Mouse (Mus musculus): Measurements from ENCODE around the gene Cr1l.
A peak's percentile ranks its signal among the peaks of the same experiment; 100 is the strongest.

Gene Cr1l

DNA sequence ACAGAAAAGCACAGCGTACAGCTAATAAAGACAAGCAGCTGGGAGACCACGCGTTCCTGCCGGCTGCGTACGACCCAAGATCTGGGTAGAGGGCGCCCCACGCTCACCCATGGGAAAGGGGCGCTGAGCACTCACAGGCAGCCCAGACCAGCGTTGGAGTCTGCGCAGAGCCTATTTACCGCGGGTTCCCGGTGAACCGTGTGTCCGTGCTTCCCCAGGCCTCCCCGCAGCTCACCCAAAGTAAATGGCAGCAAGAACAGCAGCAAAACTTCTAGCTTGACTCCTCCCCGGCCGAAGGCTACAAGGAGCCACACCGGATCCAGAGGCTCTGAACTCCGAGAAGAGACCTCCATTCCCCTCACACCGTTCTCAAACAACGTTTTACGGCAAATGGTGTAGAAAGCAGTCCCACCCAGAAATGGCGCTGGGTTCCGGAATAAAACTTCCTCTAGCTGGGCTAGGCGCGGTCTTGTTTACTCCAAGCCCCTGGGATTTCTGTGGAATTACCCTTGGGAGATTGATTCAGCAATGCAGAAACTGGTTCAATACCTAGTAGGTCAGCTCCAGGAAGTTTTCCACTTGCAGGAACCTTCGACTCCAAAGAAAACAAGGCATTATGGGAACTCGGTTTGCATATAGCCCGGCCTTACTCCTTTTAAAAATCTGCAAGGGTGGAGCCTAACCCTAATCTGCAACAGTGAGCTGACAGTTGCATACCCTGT is at the start of gene Cr1l:
Cr1l (minus strand) TSS at position 634 of the 722 bp plus-strand sequence.
- peak; percentile 90 for DNase-seq (ENCODE audit: low read depth, low spot score)

GRCm38 (mm10) chr1:195175980-195176931 is 44.9 kb upstream of the Cr1l start, which contains the start of gene Cr2:
Gene Cr2 (minus strand): TSS chr1:195176716.
- peak; percentile 82 for DNase-seq (ENCODE audit: low read depth, low spot score)

- no peak for DNase-seq (ENCODE audit: low read depth, low spot score)
These were observed 33.8 kb upstream of the Cr1l start for GRCm38 (mm10) chr1:195164996-195165755.

DNA sequence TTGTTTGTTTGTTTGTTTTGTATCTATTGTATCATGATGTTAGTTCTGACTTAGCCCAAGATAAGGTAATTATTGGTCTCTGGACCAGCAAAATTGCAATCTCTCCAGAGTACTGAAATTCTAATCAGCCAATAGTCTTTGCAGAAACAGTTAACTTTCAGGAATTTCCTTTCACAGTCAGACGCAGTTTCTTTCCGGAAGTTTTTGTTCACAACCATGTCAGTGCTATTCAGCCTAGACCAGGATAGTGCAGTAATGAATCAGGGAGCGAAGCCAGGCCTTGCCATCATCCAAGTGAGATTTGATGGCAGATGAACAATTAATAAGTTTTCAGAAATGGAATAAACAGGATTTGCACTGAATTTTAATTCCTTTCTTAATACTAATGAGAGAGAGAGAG is 684 bp upstream of the Cr1l start:
- peak; percentile 4 for DNase-seq (ENCODE audit: low read depth, low spot score)

DNA sequence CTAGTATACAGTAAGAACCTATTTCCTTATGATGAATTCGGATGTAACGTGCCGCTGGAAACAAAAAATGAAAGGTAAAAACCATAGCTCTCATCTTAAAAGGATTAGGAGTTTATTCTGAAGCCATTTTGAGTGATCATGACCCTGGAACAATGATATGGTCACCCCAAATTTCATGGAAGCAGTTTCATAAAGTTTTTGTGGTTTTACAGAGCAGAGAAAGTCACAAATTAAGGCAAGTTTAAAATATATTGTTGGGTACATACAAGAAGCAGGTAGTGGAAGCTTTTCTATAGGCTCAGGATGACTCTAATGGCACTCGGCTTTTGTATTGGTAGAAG is 259 bp upstream of the Cr1l start:
- DNase-seq (ENCODE audit: low read depth, low spot score): no peak

GRCm38 (mm10) chr1:195130479-195130878 is 907 bp downstream of the Cr1l start:
- no peak for DNase-seq (ENCODE audit: low read depth, low spot score)

GRCm38 (mm10) chr1:195129867-195130266 is 1.5 kb downstream of the Cr1l start:
- DNase-seq (ENCODE audit: low read depth, low spot score): no peak

GRCm38 (mm10) chr1:195114414-195114813 is 17.0 kb downstream of the Cr1l start:
- DNase-seq (ENCODE audit: low read depth, low spot score): no peak

DNA sequence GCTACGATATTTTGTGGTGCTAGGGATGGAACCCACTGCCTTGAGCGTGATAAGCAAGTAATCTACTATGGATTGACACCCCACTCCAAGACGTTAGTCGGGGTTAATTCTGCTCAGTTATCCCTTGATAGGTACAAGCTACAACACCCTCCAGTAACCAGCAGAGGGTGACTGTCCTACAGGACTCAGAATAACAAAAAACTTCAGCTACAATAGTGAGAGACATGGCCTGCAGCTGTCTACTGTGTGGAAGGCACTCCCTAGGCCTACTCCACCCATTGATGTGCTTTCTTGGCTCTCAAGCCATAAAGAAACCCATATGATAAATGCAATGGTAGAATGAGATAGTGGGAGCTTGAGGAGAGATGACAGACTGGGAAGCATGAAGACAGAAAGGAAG is 17.8 kb downstream of the Cr1l start:
- peak; percentile 17 for DNase-seq (ENCODE audit: low read depth, low spot score)

DNA sequence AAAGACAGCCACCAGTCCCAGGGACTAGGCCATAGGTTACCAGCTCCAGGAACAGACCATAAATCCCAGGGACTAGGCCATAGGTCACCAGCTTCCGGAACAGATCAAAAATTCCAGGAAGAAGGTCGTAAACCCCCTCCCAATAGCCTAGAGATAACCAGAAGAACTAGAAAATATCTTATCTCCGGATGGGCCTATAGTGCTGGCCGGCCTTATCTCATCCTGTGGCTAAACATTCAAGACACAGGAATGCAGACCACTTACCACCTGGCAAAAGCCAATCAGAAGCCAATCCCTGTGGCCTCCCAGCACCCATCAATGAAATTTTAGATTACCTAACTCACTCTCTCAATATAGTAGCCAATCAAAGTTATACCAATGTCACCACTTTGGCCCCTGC is 30.7 kb downstream of the Cr1l start:
- DNase-seq (ENCODE audit: low read depth, low spot score): no peak

- DNase-seq (ENCODE audit: low read depth, low spot score): no peak
These were observed 33.4 kb downstream of the Cr1l start for GRCm38 (mm10) chr1:195098004-195098403.

DNA sequence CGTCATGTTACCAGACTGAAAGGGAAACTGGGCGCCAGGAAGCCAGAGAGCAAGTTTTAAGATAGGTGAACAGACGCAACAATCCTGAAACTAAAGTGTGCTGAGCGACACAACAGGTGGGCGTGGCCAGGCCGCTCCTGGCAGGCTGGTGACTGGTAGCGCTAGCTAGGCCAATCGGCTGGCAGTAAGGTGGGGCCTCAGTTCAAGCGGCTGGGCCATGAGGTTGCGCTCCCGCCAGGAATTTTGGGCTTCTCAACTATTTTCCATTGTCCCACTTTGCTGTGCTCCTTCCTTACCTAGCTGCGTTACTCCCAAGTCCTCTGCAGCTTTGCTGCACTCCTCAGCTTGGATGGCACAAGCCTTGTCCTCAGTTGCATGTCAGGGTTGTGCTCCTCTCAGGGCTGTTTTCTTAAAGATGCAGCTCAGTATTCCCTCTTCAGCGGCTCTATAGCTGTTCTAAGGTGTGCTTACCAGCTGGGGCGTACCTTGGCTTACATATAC is 39.1 kb downstream of the Cr1l start, which contains the start of gene Cd46:
Cd46 (minus strand) TSS at position 30 of the 501 bp plus-strand sequence.
- DNase-seq (ENCODE audit: low read depth, low spot score): peak; percentile 88

- DNase-seq (ENCODE audit: low read depth, low spot score): no peak
These were observed 39.6 kb downstream of the Cr1l start for GRCm38 (mm10) chr1:195091699-195092219.

DNA sequence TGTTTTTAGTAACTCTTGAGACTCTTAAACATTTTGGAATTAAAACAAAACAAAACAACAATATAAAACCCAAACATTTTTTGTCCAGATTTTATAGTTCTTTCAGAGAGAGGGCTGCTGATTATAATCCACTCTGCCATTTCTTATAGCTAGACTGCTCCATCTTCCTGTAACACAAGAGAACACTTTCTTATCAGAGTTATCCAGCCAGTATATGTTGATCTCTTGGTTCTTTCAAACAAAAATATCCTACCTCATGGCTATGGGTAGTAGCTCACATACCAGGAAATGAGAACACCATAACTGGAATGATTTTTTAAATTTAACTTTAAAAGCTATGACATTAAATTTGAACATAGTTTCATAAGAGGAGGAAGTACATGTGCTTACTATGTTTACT is 49.2 kb downstream of the Cr1l start:
- DNase-seq (ENCODE audit: low read depth, low spot score): no peak

Data from R1 (cell line).